Mouse (Mus musculus): ENCODE measurements around the gene Ntan1.
"Not testable (repeated sequence)": the region's sequence is repeated elsewhere in the genome, so short reads cannot be mapped to it uniquely, and the experiment has no call there.

Ntan1 gene

GRCm38 (mm10) chr16:13818560-13819393, at the start of gene Ntan1:
Gene Ntan1 (plus strand): TSS chr16:13818845.
- peak; percentile 96 for DNase-seq (ENCODE audit: low spot score)

DNA sequence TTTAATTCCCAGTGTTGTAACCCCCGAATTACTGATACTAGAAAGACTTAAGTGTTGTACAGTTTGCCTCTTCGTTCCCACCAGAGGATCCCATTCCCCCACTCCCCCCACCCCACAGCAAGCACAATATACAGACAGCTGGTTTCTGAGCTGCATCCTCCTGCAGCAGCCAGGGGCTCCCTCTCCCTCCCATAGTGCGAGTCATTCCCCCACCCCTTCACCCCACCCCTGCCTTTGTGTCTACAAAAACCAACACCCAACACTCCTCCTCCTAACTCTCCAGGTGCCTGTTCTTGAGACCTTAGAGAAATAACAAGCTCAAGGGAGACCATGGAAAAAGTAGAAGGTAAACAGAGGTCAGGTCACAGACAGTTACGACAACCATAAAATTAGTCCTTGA, 47.0 kb upstream of the Ntan1 start:
- not testable (repeated sequence) for DNase-seq (ENCODE audit: low spot score)

DNA sequence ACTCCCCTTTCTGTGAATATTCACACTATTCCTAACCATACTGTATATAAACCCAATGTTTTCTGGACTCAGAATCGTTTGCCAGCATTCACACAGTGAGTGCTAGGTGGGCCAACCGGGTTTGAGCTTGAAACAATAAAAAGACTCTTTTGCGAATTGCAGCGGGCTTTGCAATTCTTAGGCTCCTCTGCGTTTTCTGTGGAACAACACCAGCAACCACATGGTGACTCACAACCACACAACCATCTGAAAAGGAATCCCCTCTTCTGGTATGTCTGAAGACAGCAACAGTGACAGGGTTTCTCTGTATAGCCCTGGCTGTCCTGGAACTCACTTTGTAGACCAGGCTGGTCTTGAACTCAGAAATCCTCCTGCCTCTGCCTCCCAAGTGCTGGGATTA, 46.6 kb upstream of the Ntan1 start:
- DNase-seq (ENCODE audit: low spot score) = not testable (repeated sequence)

DNA sequence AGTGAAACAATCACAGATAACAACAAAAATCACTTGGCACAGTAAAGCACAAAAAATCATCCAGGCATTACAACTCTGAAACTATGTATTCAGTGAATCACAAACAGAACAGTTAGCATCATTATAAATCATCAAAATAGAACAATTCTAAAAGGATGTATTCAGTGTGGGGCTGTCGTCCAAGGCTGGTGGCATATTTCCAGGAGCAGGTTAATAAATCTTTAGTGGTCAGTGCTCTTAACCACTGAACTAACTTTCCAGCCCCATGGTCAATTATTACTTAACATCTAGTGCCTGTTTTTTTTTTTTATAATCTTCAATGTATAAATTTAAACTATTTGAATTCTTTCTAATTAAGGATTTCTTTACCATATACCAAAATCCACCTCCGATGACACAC, 44.6 kb upstream of the Ntan1 start:
- not testable (repeated sequence) for DNase-seq (ENCODE audit: low spot score)

GRCm38 (mm10) chr16:13774651-13775050, 44.0 kb upstream of the Ntan1 start:
- DNase-seq (ENCODE audit: low spot score) = not testable (repeated sequence)

DNA sequence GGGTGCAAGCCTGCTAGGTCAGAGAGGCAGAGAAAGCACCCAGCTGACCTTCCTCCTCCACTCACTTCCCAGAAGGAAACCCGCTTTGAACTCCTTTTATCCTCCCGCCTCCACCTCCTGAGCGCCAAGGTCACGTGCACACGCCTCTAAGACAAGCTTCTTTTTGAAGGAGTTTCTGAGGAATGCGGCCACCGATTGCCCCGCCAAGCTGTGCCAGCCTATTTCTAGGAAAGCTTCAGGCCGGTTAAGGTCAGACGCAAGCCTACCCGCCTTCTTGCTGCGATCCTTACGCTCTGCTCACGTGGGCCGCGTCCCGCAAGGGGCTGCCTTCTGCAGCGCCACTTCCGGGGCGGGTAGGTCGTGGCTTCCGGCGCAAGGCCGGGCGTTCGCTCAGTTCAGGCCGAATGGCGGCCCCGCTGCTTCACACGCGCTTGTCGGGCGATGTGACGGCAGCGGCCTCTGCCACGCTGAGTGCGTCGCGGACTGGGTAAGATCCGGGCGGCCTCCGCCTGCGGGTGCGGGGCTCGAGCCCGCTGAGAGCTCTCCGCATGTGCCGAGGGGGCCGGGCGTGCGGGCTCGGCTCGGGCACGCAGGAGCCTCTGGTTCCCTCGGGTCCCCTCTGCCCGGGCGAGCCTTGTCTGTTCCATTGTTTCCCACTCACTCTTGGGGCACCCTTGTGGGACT, 38.1 kb upstream of the Ntan1 start, which contains the start of gene Rrn3:
Gene Rrn3, plus strand, starts transcription at position 356 of the 684 bp plus-strand sequence.
- DNase-seq (ENCODE audit: low spot score) = peak; percentile 62

GRCm38 (mm10) chr16:13781216-13781615, 37.4 kb upstream of the Ntan1 start:
- no peak for DNase-seq (ENCODE audit: low spot score)

- DNase-seq (ENCODE audit: low spot score) = no peak
These were observed 32.7 kb upstream of the Ntan1 start for GRCm38 (mm10) chr16:13785932-13786331.

- DNase-seq (ENCODE audit: low spot score) = not testable (repeated sequence)
These were observed 25.2 kb upstream of the Ntan1 start for GRCm38 (mm10) chr16:13793441-13793840.

- no peak for DNase-seq (ENCODE audit: low spot score)
These were observed 21.9 kb upstream of the Ntan1 start for GRCm38 (mm10) chr16:13796746-13797175.

DNA sequence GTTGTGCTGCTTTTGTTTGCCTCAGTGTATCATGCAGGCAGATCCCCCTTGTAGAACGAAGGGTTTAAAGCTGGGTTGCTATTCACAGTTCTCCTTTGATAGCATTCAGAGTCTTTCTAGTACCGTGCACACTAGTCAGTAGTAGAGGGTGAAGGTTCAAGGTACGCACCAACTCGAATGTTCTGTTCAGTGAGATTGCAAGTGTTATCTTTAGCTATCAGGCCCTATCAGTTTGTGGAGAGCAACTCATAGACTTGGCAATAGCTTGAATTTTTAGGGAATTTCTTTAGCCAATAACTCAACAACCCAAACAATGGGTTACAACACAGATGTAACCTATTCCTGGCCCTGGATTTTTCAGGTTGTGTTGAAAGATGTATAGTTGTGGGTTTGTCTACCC, 17.4 kb upstream of the Ntan1 start:
- no peak for DNase-seq (ENCODE audit: low spot score)

DNA sequence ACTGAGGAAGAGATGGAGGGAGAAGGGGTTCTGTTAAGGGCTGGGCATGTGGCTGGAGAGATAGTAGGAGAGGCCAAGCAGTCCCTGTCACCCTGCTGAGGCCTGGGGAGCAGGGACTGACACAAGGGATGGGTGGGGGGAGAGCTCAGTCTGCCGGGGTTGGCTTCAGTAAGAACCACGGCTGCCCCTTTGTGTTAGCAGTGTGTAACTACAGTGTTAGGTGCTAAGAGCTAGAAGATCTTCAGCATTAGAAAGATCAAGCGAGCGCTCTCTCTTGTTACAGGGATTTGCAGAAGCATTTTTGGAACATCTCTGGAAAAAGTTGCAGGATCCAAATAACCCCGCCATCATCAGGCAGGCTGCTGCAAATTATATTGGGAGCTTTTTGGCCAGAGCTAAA, 14.0 kb upstream of the Ntan1 start:
- DNase-seq (ENCODE audit: low spot score) = no peak

DNA sequence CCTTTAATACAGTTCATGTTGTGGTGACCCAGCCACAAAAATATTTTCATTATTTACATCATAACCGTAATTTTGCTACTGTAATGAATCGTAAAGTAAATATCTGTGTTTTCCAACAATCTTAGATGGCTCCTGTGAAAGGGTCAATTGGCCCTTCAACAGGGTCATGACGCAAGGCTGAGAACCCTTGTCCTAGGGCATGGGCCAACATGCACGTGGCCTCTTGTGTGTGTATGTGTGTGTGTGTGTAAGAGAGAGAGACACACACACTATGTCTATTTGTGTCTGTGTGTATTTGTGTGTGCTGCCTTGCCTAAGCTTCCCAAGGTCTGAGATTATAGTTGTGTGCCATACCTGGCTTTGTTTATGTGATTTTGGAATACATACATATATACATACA, 11.0 kb upstream of the Ntan1 start:
- DNase-seq (ENCODE audit: low spot score) = no peak

- DNase-seq (ENCODE audit: low spot score) = no peak
These were observed 10.2 kb upstream of the Ntan1 start for GRCm38 (mm10) chr16:13808410-13808809.

GRCm38 (mm10) chr16:13812152-13812551, 6.5 kb upstream of the Ntan1 start:
- DNase-seq (ENCODE audit: low spot score) = no peak

DNA sequence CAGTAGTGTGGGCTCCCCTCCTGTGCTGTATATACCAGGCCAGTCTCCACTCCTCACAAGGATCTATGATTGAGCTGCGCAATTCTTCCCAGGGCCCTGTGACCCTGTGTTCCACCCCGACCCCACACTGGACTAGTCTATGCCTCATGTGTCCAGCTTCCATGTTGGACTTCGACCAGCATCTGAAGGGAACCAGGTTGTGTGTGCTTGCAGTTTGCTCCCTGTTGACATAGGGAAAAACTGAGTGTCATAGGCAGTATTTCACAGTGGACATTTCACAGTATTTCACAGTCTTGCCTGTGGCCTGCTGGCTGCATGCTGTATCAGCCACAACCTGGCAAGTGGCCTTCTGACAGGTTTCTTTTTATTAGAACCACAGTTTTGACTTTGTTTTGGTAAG, 5.4 kb upstream of the Ntan1 start:
- DNase-seq (ENCODE audit: low spot score) = no peak

GRCm38 (mm10) chr16:13819394-13819743, 724 bp downstream of the Ntan1 start:
- DNase-seq (ENCODE audit: low spot score) = no peak

- DNase-seq (ENCODE audit: low spot score) = no peak
These were observed 1.3 kb downstream of the Ntan1 start for GRCm38 (mm10) chr16:13819806-13820500.

DNA sequence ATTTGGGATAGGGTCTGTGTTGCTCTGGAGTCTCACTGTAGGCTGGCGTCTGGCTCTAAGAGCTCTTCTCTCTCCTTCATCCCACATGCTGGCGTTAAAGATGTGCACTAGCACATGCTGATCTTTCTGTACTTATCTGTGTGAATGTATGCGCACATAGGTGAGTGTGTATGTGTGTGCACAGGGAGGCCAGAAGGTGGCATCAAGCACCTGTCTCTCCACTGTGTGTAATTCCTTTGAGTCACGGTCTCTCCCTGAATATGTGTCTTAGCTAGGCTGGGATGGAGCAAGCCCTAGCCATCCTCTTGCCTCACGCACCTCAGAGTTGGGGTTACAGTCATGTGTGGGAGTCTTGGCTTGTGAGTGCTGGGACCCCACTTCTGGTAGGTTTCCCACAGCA, 2.1 kb downstream of the Ntan1 start:
- DNase-seq (ENCODE audit: low spot score) = no peak

GRCm38 (mm10) chr16:13825781-13826490, 7.3 kb downstream of the Ntan1 start:
- DNase-seq (ENCODE audit: low spot score) = no peak

- DNase-seq (ENCODE audit: low spot score) = no peak
These were observed 7.9 kb downstream of the Ntan1 start for GRCm38 (mm10) chr16:13826511-13826910.

GRCm38 (mm10) chr16:13830444-13830843, 11.8 kb downstream of the Ntan1 start:
- no peak for DNase-seq (ENCODE audit: low spot score)
